Mouse (Mus musculus) limb, embryonic 12.5 days (tissue): Measurements from ENCODE around the gene Itprid1. TPM values are rescaled to one million over a fixed set of nuclear protein-coding genes. Genes with fewer than 3 reads are reported as not detected.

Experiments used
- ATAC-seq: fragments of 200-750 bp; cut with Nextera tagmentation; 2 replicates; pipeline ENCODE4 v1.8.0; 2017; ENCODE audit warnings: low read depth, moderate TSS enrichment; ENCODE audit not compliant: insufficient number of reproducible peaks, insufficient read depth, low FRiP score, low TSS enrichment
- H3K27ac ChIP-seq: fragments of 300-500 bp; sonication (generic); 2 replicates; pipeline ENCODE4 v1.5.1; 2016; ENCODE audit warnings: mild to moderate bottlenecking, moderate library complexity
- H3K27me3 ChIP-seq: fragments of 300-500 bp; sonication (generic); 2 replicates; pipeline ENCODE4 v1.6.1; 2016; ENCODE audit warnings: mild to moderate bottlenecking, moderate library complexity
- H3K36me3 ChIP-seq: fragments of 300-500 bp; sonication (generic); 2 replicates; pipeline ENCODE4 v1.6.1; 2016; ENCODE audit warnings: mild to moderate bottlenecking, moderate library complexity
- H3K4me1 ChIP-seq: fragments of 300-500 bp; sonication (generic); replicated peaks from 2 replicates; pipeline ENCODE4 v1.6.1; 2016
- H3K4me2 ChIP-seq: fragments of 300-500 bp; sonication (generic); 2 replicates; pipeline ENCODE4 v1.6.1; 2016; ENCODE audit warnings: mild to moderate bottlenecking, moderate library complexity
- H3K4me3 ChIP-seq: fragments of 300-500 bp; sonication (generic); replicated peaks from 2 replicates; pipeline ENCODE4 v1.5.1; 2016; ENCODE audit warnings: mild to moderate bottlenecking
- H3K9ac ChIP-seq: fragments of 300-500 bp; sonication (generic); replicated peaks from 2 replicates; pipeline ENCODE4 v1.6.1; 2016; ENCODE audit warnings: mild to moderate bottlenecking, moderate library complexity
- H3K9me3 ChIP-seq: fragments of 300-500 bp; sonication (generic); 2 replicates; pipeline ENCODE4 v1.6.1; 2016; ENCODE audit warnings: mild to moderate bottlenecking, moderate library complexity
- WGBS: fragments of 180-500 bp; shearing (Covaris S2); methylation state at CpG from one replicate; pipeline ENCODE4 v1.1.7; 2016; 5-methylcytosine and 5-hydroxymethylcytosine counted together
- polyA plus RNA-seq: library from polyadenylated mRNA; unstranded; fragments of >200 nt; fragmentation: Nextera tagmentation; extraction: Ambion mirVana; gene quantifications from 2 replicates; pipeline ENCODE4 v1.2.1, GENCODE M21; 2016

Itprid1 gene
- 0.09 TPM in 1 of 2 replicates, not detected in the other for polyA plus RNA-seq

- no peaks in the 10 kb centered on the region for H3K4me1 ChIP-seq
- no peak for ATAC-seq
- WGBS = 75% methylated on average over 8 of the region's 8 CpGs
- no peaks in the 10 kb centered on the region for H3K9me3 ChIP-seq
- H3K4me2 ChIP-seq = no peak within 1 kb of the TSS
- no peaks in the 10 kb centered on the region for H3K27me3 ChIP-seq
- H3K9ac ChIP-seq = no peak within 1 kb of the TSS
- no peak within 1 kb of the TSS for H3K4me3 ChIP-seq
- no peaks in the 10 kb centered on the region for H3K36me3 ChIP-seq
- H3K27ac ChIP-seq = no peak within 1 kb of the TSS
Measured at GRCm38 (mm10) chr6:55836650-55837320, at the start of gene Itprid1. TSS of gene Itprid1 (plus strand) at chr6:55836895.

- 75% methylated on average over 1 of the region's 1 CpGs for WGBS
- H3K4me1 ChIP-seq = peaks cover 11% of the 10 kb centered on the region
- no peaks in the 10 kb centered on the region for H3K9me3 ChIP-seq
- H3K27ac ChIP-seq = no peak overlapping the region
- no peak overlapping the region for H3K4me3 ChIP-seq
- no peak overlapping the region for H3K9ac ChIP-seq
- H3K27me3 ChIP-seq = no peaks in the 10 kb centered on the region
- H3K36me3 ChIP-seq = no peaks in the 10 kb centered on the region
- no peak for ATAC-seq
- no peak overlapping the region for H3K4me2 ChIP-seq
Measured at GRCm38 (mm10) chr6:55789557-55789956, 47.1 kb upstream of the Itprid1 start.

GRCm38 (mm10) chr6:55791852-55792496, 44.7 kb upstream of the Itprid1 start:
- no peak overlapping the region for H3K4me2 ChIP-seq
- H3K4me3 ChIP-seq = no peak overlapping the region
- H3K27me3 ChIP-seq = no peaks in the 10 kb centered on the region
- H3K27ac ChIP-seq = no peak overlapping the region
- peaks cover 11% of the 10 kb centered on the region for H3K4me1 ChIP-seq
- 20% methylated on average over 6 of the region's 6 CpGs for WGBS
- no peak overlapping the region for H3K9ac ChIP-seq
- H3K36me3 ChIP-seq = no peaks in the 10 kb centered on the region
- H3K9me3 ChIP-seq = no peaks in the 10 kb centered on the region
- no peak for ATAC-seq

GRCm38 (mm10) chr6:55792536-55792935, 44.2 kb upstream of the Itprid1 start:
- ATAC-seq = no peak
- Histone ChIP-seq H3K27me3 (no peaks in the 10 kb centered on the region), H3K4me1 (peaks cover 11% of the 10 kb centered on the region), H3K27ac (no peak overlapping the region), H3K9me3 (no peaks in the 10 kb centered on the region), H3K4me2 (no peak overlapping the region), H3K36me3 (no peaks in the 10 kb centered on the region), H3K9ac (no peak overlapping the region), H3K4me3 (no peak overlapping the region)
- 74% methylated on average over 8 of the region's 8 CpGs for WGBS

- Histone ChIP-seq H3K27ac (no peak overlapping the region; the same call in 1 of the 2 replicates), H3K27me3 (no peaks in the 10 kb centered on the region), H3K4me3 (no peak overlapping the region), H3K9me3 (no peaks in the 10 kb centered on the region), H3K36me3 (no peaks in the 10 kb centered on the region), H3K4me1 (peaks cover 11% of the 10 kb centered on the region), H3K9ac (no peak overlapping the region), H3K4me2 (no peak overlapping the region)
- ATAC-seq = no peak
- WGBS = 73% methylated on average over 1 of the region's 1 CpGs
Measured at GRCm38 (mm10) chr6:55802686-55803085, 34.0 kb upstream of the Itprid1 start.

GRCm38 (mm10) chr6:55803357-55803756, 33.3 kb upstream of the Itprid1 start:
- Histone ChIP-seq H3K27me3 (no peaks in the 10 kb centered on the region), H3K4me2 (no peak overlapping the region), H3K9ac (no peak overlapping the region), H3K36me3 (no peaks in the 10 kb centered on the region), H3K4me3 (no peak overlapping the region), H3K27ac (peak overlapping the region; percentile 76), H3K4me1 (peaks cover 11% of the 10 kb centered on the region), H3K9me3 (no peaks in the 10 kb centered on the region)
- WGBS = 65% methylated on average over 7 of the region's 7 CpGs
- ATAC-seq = no peak

GRCm38 (mm10) chr6:55803991-55804680, 32.6 kb upstream of the Itprid1 start:
- Histone ChIP-seq H3K27ac (no peak overlapping the region), H3K4me1 (peaks cover 11% of the 10 kb centered on the region)

GRCm38 (mm10) chr6:55804681-55805000, 32.1 kb upstream of the Itprid1 start:
- no peaks in the 10 kb centered on the region for H3K9me3 ChIP-seq
- no peaks in the 10 kb centered on the region for H3K27me3 ChIP-seq
- no peak overlapping the region for H3K27ac ChIP-seq
- no peak overlapping the region for H3K4me2 ChIP-seq
- peaks cover 11% of the 10 kb centered on the region for H3K4me1 ChIP-seq
- WGBS = 84% methylated on average over 4 of the region's 4 CpGs
- H3K36me3 ChIP-seq = no peaks in the 10 kb centered on the region
- H3K9ac ChIP-seq = no peak overlapping the region
- no peak for ATAC-seq
- H3K4me3 ChIP-seq = no peak overlapping the region

More at GRCm38 (mm10) chr6:55803991-55804680, 32.6 kb upstream of the Itprid1 start:
- Histone ChIP-seq H3K9me3 (no peaks in the 10 kb centered on the region), H3K36me3 (no peaks in the 10 kb centered on the region), H3K27me3 (no peaks in the 10 kb centered on the region), H3K9ac (no peak overlapping the region), H3K4me3 (no peak overlapping the region), H3K4me2 (peak overlapping the region; percentile 13; the same call in 1 of the 2 replicates)
- 19% methylated on average over 12 of the region's 12 CpGs for WGBS
- ATAC-seq = peak; percentile 87

- WGBS = 74% methylated on average over 9 of the region's 9 CpGs
- Histone ChIP-seq H3K9me3 (no peaks in the 10 kb centered on the region), H3K36me3 (no peaks in the 10 kb centered on the region), H3K9ac (no peak overlapping the region), H3K4me2 (no peak overlapping the region), H3K4me1 (peaks cover 11% of the 10 kb centered on the region), H3K27me3 (no peaks in the 10 kb centered on the region), H3K27ac (no peak overlapping the region), H3K4me3 (no peak overlapping the region)
- ATAC-seq = no peak
Measured at GRCm38 (mm10) chr6:55805291-55806137, 31.2 kb upstream of the Itprid1 start.

GRCm38 (mm10) chr6:55806537-55806936, 30.2 kb upstream of the Itprid1 start:
- Histone ChIP-seq H3K9me3 (no peaks in the 10 kb centered on the region), H3K4me3 (no peak overlapping the region), H3K4me1 (peaks cover 11% of the 10 kb centered on the region), H3K9ac (no peak overlapping the region), H3K36me3 (no peaks in the 10 kb centered on the region), H3K27ac (no peak overlapping the region), H3K27me3 (no peaks in the 10 kb centered on the region; the same call in 1 of the 2 replicates), H3K4me2 (no peak overlapping the region)
- WGBS = 77% methylated on average over 2 of the region's 2 CpGs
- no peak for ATAC-seq

- 75% methylated on average over 3 of the region's 3 CpGs for WGBS
- Histone ChIP-seq H3K27ac (no peak overlapping the region), H3K27me3 (no peaks in the 10 kb centered on the region; the same call in 1 of the 2 replicates), H3K9me3 (no peaks in the 10 kb centered on the region), H3K4me1 (0 out of 2 replicates have a peak, but pooled peaks cover 3% of the 10 kb centered on the region), H3K9ac (no peak overlapping the region), H3K4me3 (no peak overlapping the region), H3K4me2 (no peak overlapping the region), H3K36me3 (no peaks in the 10 kb centered on the region)
- no peak for ATAC-seq
Measured at GRCm38 (mm10) chr6:55808692-55809091, 28.0 kb upstream of the Itprid1 start.
